Mouse (Mus musculus) forebrain, embryonic 13.5 days (tissue): Measurements from ENCODE around the gene Fzd1. TPM values are rescaled to one million over a fixed set of nuclear protein-coding genes. Genes with fewer than 3 reads are reported as not detected.
A peak's percentile ranks its signal among the peaks of the same experiment; 100 is the strongest.

Source experiments
- ATAC-seq: fragments of 200-750 bp; cut with Nextera tagmentation; 2 replicates; pipeline ENCODE4 v1.8.0; 2017
- H3K27ac ChIP-seq: fragments of 300-500 bp; sonication (generic); 2 replicates; pipeline ENCODE4 v1.5.1; 2015; ENCODE audit warnings: inconsistent platforms, mild to moderate bottlenecking, moderate library complexity
- H3K27me3 ChIP-seq: fragments of 300-500 bp; sonication (generic); 2 replicates; pipeline ENCODE4 v1.6.1; 2015; ENCODE audit warnings: mild to moderate bottlenecking, inconsistent platforms
- H3K36me3 ChIP-seq: fragments of 300-500 bp; sonication (generic); 2 replicates; pipeline ENCODE4 v1.6.1; 2015; ENCODE audit warnings: mild to moderate bottlenecking, inconsistent platforms; ENCODE audit not compliant: poor library complexity, severe bottlenecking
- H3K4me1 ChIP-seq: fragments of 300-500 bp; sonication (generic); 2 replicates; pipeline ENCODE4 v1.6.1; 2015; ENCODE audit warnings: inconsistent platforms
- H3K4me2 ChIP-seq: fragments of 300-500 bp; sonication (generic); 2 replicates; pipeline ENCODE4 v1.6.1; 2015; ENCODE audit warnings: inconsistent platforms, mild to moderate bottlenecking, moderate library complexity
- H3K4me3 ChIP-seq: fragments of 300-500 bp; sonication (generic); 2 replicates; pipeline ENCODE4 v1.5.1; 2015; ENCODE audit warnings: mild to moderate bottlenecking, inconsistent platforms
- H3K9ac ChIP-seq: fragments of 300-500 bp; sonication (generic); 2 replicates; pipeline ENCODE4 v1.6.1; 2015; ENCODE audit warnings: mild to moderate bottlenecking, inconsistent platforms
- H3K9me3 ChIP-seq: fragments of 300-500 bp; sonication (generic); replicated peaks from 2 replicates; pipeline ENCODE4 v1.6.1; 2016; ENCODE audit warnings: inconsistent platforms
- WGBS: fragments of 180-500 bp; shearing (Covaris S2); methylation state at CpG from one replicate; pipeline ENCODE4 v1.1.7; 2015; 5-methylcytosine and 5-hydroxymethylcytosine counted together
- microRNA-seq: library from miRNA; unstranded; fragments of <30 nt; microRNA quantifications from one replicate; pipeline ENCODE4, GENCODE M21; 2016
- polyA plus RNA-seq: library from polyadenylated mRNA; unstranded; fragments of >200 nt; fragmentation: Nextera tagmentation; extraction: Ambion mirVana; gene quantifications from 2 replicates; pipeline ENCODE4 v1.2.1, GENCODE M21; 2015

Gene Fzd1
- polyA plus RNA-seq, 1 experiment from 2014 or later = 17.0 TPM

GRCm38 (mm10) chr5:4735461-4735860 is 22.4 kb downstream of the Fzd1 start:
- ATAC-seq = no peak
- 59% methylated on average over 7 of the region's 7 CpGs for WGBS

GRCm38 (mm10) chr5:4733239-4733638 is 24.6 kb downstream of the Fzd1 start:
- no peak overlapping the region for H3K27ac ChIP-seq

More at GRCm38 (mm10) chr5:4735461-4735860, 22.4 kb downstream of the Fzd1 start:
- H3K9me3 ChIP-seq = no peaks in the 10 kb centered on the region
- H3K27ac ChIP-seq = no peak overlapping the region
- no peak overlapping the region for H3K4me2 ChIP-seq
- peaks cover 9% of the 10 kb centered on the region for H3K4me1 ChIP-seq
- H3K9ac ChIP-seq = no peak overlapping the region
- no peak overlapping the region for H3K4me3 ChIP-seq
- H3K27me3 ChIP-seq = no peaks in the 10 kb centered on the region
- no peaks in the 10 kb centered on the region for H3K36me3 ChIP-seq

GRCm38 (mm10) chr5:4732241-4733229 is 25.3 kb downstream of the Fzd1 start:
- H3K4me2 ChIP-seq = no peak overlapping the region
- no peak overlapping the region for H3K27ac ChIP-seq
- no peaks in the 10 kb centered on the region for H3K36me3 ChIP-seq
- 77% methylated on average over 10 of the region's 10 CpGs for WGBS
- no peaks in the 10 kb centered on the region for H3K9me3 ChIP-seq
- no peak overlapping the region for H3K9ac ChIP-seq
- no peaks in the 10 kb centered on the region for H3K27me3 ChIP-seq
- H3K4me1 ChIP-seq = peaks cover 9% of the 10 kb centered on the region
- no peak for ATAC-seq
- no peak overlapping the region for H3K4me3 ChIP-seq

More at GRCm38 (mm10) chr5:4733239-4733638, 24.6 kb downstream of the Fzd1 start:
- no peaks in the 10 kb centered on the region for H3K9me3 ChIP-seq
- H3K27me3 ChIP-seq = no peaks in the 10 kb centered on the region
- H3K9ac ChIP-seq = no peak overlapping the region
- no peak overlapping the region for H3K4me2 ChIP-seq
- H3K4me1 ChIP-seq = peaks cover 9% of the 10 kb centered on the region
- 71% methylated on average over 4 of the region's 4 CpGs for WGBS
- H3K4me3 ChIP-seq = no peak overlapping the region
- no peak for ATAC-seq
- H3K36me3 ChIP-seq = no peaks in the 10 kb centered on the region

- Histone ChIP-seq H3K9ac (no peak overlapping the region), H3K9me3 (no peaks in the 10 kb centered on the region), H3K4me3 (no peak overlapping the region), H3K27ac (no peak overlapping the region), H3K27me3 (no peaks in the 10 kb centered on the region), H3K4me1 (peaks cover 9% of the 10 kb centered on the region), H3K4me2 (no peak overlapping the region), H3K36me3 (no peaks in the 10 kb centered on the region)
- ATAC-seq = peak; percentile 61; the same call in 1 of the 2 replicates
- 44% methylated on average over 5 of the region's 5 CpGs for WGBS
Measured at GRCm38 (mm10) chr5:4731743-4732215, 26.1 kb downstream of the Fzd1 start.

- ATAC-seq = no peak
Measured at GRCm38 (mm10) chr5:4731064-4731463, 26.8 kb downstream of the Fzd1 start.

More at GRCm38 (mm10) chr5:4731064-4731463, 26.8 kb downstream of the Fzd1 start:
- no peak overlapping the region for H3K4me2 ChIP-seq
- peaks cover 9% of the 10 kb centered on the region for H3K4me1 ChIP-seq
- WGBS = 82% methylated on average over 3 of the region's 3 CpGs
- H3K27ac ChIP-seq = no peak overlapping the region
- H3K36me3 ChIP-seq = no peaks in the 10 kb centered on the region
- no peak overlapping the region for H3K9ac ChIP-seq
- no peaks in the 10 kb centered on the region for H3K9me3 ChIP-seq
- H3K4me3 ChIP-seq = no peak overlapping the region
- no peaks in the 10 kb centered on the region for H3K27me3 ChIP-seq

Small RNA genes within 50 kb of the gene (microRNA-seq; reads per million reads assigned to microRNA genes)
- not detected for gene Gm44483
